Mouse (Mus musculus) erythroblast, embryonic 14.5 days (primary cell): ENCODE data around the gene Prr13.

Experiments used
- GATA1 ChIP-seq: IDR thresholded peaks from 2 replicates; pipeline ENCODE4 v1.6.1; 2012; ENCODE audit warnings: low read length, inconsistent platforms, mixed read lengths
- TAL1 ChIP-seq: IDR thresholded peaks from 3 replicates; pipeline ENCODE4 v1.6.1; 2012; ENCODE audit warnings: low read length, inconsistent platforms, mixed read lengths

DNA sequence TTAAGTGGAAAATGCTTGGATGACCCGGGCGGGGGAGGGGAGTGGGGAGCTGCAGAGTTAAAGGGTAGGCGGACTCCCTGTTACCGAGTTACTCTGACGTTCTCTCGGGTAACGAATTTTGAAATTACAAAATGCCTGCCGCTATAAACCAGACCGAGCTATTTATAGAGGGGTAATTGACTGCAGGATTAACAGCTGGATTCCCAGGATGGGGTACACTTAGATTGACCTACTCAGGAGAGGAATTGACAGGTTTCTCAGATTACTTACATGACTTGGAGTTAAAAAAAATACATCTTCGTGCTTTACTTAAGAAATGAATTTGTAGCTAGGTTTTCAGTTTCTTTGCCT is 12.4 kb downstream of the Prr13 start:
- TF ChIP-seq GATA1 (no peak), TAL1 (no peak)
